Mouse (Mus musculus): ENCODE data around the gene Ly6g6f.
"Not testable (repeated sequence)": the region's sequence is repeated elsewhere in the genome, so short reads cannot be mapped to it uniquely, and the experiment has no call there.

The Ly6g6f gene

DNA sequence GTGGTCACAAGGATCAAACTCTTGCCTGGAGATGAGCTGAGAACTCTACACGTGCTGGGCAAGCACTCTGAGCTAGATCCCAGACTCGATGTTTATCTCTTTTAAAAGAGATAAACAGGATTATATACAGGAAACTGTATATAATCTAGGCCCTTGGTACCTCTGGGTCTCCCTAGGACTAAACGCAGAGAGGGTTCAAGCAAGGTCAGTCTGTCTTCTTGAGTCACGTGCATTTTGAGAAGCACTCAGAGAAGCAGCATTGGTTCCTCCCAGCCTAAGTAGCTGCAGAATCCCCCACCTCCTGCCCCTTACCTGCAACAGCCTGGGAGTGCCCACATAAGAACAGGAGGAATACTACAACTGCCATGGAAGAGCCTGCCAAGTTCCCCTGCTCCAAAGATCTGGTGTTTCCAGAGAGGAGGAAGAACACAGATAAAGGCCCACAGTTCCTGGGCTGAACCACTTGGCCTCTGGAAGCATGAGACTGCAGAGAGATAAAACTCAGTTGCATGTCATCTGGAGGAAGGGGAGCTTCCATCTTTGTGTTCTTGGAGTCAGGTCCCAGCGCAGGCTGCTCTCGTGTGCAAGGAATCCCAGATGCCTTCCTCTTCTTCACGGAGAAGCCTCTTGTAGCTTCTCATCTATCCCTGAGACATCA, at the start of gene Ly6g6f:
TSS of gene Ly6g6f (minus strand) at position 403 of the 658 bp plus-strand sequence.
- DNase-seq: no peak

- peak; percentile 97 for DNase-seq
Observed at GRCm38 (mm10) chr17:35134801-35135590, 49.6 kb upstream of the Ly6g6f start, which contains the start of gene Bag6. Gene Bag6 (plus strand): TSS chr17:35135178.

GRCm38 (mm10) chr17:35133517-35133916, 48.1 kb upstream of the Ly6g6f start:
- DNase-seq: no peak

GRCm38 (mm10) chr17:35132174-35132560, 46.8 kb upstream of the Ly6g6f start:
- DNase-seq: no peak

GRCm38 (mm10) chr17:35131500-35132173, 46.2 kb upstream of the Ly6g6f start, which contains the start of gene Apom:
Gene Apom (minus strand): TSS chr17:35132050.
- no peak for DNase-seq

GRCm38 (mm10) chr17:35131038-35131437, 45.6 kb upstream of the Ly6g6f start:
- DNase-seq: no peak

- no peak for DNase-seq
Observed at GRCm38 (mm10) chr17:35128996-35129395, 43.6 kb upstream of the Ly6g6f start.

DNA sequence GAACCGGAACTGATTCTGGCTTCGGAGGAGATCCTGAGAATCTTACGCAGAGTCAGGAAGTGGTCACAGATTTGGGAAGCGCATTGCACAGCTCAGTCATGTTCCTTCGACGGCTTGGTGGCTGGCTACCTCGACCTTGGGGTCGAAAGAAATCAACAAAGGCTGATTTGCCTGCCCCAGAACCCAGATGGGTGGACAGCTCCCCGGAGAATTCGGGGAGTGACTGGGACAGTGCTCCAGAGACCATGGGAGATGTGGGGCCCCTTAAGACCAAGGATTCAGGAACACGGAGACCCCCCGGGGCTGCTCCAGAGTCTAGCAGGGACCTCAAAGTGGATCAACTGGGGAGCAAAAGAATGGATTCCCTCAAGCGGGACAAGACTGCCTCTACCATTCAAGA, 41.6 kb upstream of the Ly6g6f start:
- no peak for DNase-seq

- peak; percentile 82 for DNase-seq
Observed at GRCm38 (mm10) chr17:35126206-35126611, 40.8 kb upstream of the Ly6g6f start, which contains the start of gene D17H6S53E. Gene D17H6S53E (plus strand): TSS chr17:35126373.

- DNase-seq: no peak
Observed at GRCm38 (mm10) chr17:35125578-35125977, 40.2 kb upstream of the Ly6g6f start.

DNA sequence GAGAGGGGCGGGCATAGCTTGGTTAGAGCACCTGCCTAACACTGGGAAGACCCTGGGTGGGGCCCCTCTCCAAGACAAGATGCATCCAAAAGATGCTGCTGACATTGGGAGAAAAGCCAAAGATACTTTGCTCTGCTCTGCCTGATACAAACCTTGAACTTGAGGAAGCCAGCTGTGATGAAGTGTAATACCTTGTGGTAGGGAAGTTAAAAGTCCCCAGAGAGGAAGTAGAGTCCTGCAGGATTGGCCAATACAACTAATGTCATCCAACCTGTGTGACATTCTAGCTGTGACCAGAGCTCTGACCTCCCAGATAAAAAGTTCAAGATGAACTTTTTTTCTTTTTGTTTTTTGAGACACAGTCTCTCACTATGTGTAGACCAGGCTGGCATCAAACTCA, 39.7 kb upstream of the Ly6g6f start:
- DNase-seq: no peak

DNA sequence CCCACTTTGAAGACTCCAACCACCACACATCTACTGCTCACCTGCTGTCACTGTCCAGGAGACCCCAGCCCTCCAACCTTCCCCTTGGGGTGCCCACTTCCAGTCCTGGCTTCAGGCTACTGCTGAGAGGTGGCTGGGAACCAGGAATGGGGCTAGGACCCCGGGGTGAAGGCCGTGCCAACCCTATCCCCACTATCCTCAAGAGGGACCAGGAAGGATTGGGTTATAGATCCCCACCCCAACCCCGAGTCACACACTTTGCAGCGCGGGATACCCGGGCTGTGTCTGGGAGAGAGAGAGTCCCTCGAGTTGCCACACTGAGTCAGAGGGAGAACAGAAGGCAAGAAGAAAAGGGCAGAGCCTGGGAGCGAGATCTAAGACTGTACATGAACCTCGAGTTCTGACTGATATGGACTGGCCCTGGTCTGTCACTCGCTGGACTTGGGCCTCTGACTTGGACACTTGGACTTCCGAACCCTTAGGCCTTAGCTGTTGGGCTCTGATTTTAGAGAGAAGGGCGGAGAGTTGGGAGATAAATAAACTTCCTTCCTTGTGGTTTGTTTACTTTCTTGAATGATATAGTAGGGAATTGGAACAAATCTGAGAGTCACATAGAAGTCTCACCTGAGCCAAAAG, 39.0 kb upstream of the Ly6g6f start:
- DNase-seq: not testable (repeated sequence)

DNA sequence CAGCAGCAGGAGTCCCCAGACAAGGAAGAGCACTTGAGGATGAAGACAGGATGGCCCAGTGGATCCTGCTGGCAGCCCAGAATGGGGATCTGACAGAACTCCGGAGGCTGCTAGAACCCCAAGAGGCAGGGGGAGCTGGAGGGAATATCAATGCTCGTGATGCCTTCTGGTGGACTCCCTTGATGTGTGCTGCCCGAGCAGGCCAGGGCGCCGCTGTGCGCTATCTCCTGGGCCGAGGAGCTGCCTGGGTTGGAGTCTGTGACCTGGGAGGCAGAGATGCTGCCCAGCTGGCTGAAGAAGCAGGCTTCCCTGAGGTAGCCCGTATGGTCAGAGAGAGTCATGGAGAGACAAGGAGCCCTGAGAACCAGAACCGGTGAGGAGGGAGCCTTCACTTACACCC, 37.9 kb upstream of the Ly6g6f start:
- not testable (repeated sequence) for DNase-seq

GRCm38 (mm10) chr17:35121871-35122303, 36.5 kb upstream of the Ly6g6f start, which contains the start of gene Csnk2b:
Gene Csnk2b (minus strand): TSS chr17:35122053.
- DNase-seq: peak; percentile 61

DNA sequence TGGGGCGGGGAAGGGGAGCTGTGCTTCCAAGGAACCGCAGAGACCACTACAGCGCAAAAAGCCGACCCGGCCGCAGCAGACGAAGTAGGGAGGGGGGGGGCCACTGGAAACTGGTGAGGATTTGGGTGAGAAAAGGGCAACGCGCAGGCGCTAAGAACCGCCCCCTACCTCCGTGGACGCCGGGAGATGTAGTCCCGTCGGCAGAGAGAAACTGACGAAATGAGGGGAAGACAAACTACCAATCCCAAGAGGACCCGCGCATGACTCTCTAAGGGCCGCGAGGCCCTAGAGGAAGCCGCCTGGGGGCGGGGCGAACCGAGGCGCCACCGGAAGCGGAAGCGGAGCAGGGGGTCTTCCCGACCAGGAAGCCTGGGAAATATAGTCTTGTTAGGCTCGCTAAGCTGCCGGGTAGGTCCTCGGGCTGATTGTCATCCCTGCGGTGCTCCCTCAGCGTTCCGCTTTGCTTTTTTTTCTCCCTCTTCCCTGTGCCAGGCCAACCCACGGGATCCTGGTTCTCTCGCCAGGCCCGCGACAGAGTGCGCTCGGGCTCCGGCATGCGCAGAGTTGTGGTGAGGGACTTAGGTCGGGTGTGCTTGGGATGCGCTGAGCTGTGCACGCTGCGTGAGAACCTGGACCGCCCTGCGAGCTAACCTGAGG, 35.9 kb upstream of the Ly6g6f start, which contains the start of gene Gpank1:
TSS of gene Gpank1 (plus strand) at position 313 of the 657 bp plus-strand sequence.
- DNase-seq: peak; percentile 96

DNA sequence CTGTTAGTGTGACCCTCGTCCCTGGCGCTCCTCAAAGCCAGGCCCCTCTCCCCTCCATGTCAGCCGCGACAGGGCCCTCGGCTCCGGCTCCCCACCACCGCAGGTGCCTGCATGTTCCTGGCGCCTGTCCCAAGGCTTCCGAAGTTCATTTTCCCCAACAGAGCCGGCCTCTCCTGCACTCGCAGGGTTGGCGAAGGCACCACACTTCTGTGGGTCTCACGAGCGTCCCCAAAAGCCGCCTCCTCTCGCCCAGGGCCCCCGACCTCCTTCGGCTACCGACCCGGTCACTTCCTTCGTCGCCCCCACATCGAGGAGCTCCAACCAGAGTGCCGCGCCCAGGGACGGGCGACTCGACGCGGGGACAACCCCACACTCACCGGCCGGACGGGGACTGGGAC, 35.3 kb upstream of the Ly6g6f start:
- no peak for DNase-seq

DNA sequence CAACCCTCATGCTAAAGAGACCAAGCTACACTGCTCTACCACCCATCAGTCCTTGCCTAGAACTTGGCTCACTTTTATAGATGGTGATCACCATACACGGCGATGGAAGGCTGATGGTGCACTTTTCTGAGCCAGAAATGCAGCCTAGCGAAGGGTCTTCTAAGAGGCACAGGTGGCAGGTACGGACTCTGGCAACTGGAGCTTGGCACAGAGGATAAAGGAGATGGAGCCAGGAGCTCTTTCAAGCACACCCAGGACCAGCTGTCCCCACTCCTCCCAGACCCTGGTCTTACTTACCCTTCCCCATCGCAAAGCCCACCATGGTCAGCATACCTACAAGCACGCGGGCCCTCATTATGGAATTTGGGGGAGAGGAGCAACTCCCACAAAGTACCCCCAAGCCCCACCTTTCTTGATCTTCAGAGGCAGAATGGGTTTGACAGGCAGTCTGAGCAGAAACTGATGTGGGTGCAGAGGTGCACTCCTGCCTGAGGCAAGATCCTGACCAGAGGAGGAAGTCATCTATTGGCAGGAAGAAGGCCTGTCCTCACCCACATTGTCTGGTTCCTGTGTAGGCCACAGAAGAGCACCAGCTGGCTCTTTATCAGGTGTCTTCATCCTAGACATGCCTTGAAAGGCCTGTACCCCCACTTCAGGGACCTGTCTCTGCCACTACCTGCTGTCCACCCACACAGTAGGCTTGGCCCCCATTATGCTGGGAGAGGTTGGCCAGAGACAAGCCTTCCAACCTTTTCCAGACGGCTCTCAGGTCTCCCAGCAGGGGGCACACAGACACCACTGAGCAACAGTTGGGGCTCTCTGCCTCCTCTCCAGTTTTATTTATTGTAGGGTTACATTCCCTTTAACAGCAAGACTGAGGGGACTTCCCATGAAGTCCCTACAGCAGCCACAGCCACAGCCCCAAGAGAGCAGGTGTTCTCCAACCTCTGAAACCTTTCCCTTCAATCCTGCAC, 29.9 kb upstream of the Ly6g6f start, which contains the start of gene Ly6g5b:
TSS of gene Ly6g5b (minus strand) at position 383 of the 974 bp plus-strand sequence.
- no peak for DNase-seq

- no peak for DNase-seq
Observed at GRCm38 (mm10) chr17:35111774-35112173, 26.4 kb upstream of the Ly6g6f start.

DNA sequence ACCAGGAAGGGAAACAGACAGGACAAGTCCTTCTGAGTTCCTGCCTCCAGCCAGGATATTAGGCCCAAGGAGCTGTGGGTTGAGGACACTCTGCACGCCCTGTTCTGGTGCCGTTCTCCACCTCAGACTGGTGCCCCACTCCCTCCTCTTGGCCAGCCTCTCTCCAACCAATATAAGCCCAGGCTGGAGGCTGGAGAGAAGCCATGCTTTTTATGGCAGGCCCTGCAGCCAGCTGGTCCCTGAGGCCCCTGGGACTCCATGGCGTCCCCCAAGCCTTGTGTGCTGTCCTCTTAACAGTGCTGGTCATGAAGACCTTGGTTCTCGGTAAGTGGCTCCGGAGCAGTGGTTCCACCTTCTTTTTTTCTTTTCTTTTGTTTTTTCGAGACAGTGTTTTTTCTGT, 22.7 kb upstream of the Ly6g6f start, which contains the start of gene Ly6g5c:
TSS of gene Ly6g5c (plus strand) at position 183 of the 400 bp plus-strand sequence.
- DNase-seq: no peak

GRCm38 (mm10) chr17:35106522-35106921, 21.1 kb upstream of the Ly6g6f start:
- no peak for DNase-seq
